Mouse (Mus musculus) kidney, postnatal 0 days (tissue): ENCODE results near the gene Foxa2. TPM values are rescaled to one million over a fixed set of nuclear protein-coding genes. Genes with fewer than 3 reads are reported as not detected.

Experiments used
- ATAC-seq: fragments of 200-750 bp; cut with Nextera tagmentation; replicated peaks from 2 replicates; pipeline ENCODE4 v1.8.0; 2017; ENCODE audit warnings: low read depth, moderate number of reproducible peaks, moderate TSS enrichment, moderate library complexity; ENCODE audit not compliant: low FRiP score
- DNase-seq: peaks from one replicate; pipeline ENCODE4 v3.0.0-alpha.2; 2016; ENCODE audit warnings: low spot score
- H3K27ac ChIP-seq: fragments of 300-500 bp; sonication (generic); 2 replicates; pipeline ENCODE4 v1.5.1; 2014; ENCODE audit warnings: mild to moderate bottlenecking
- H3K27me3 ChIP-seq: fragments of 300-500 bp; sonication (generic); 2 replicates; pipeline ENCODE4 v1.6.1; 2014; ENCODE audit warnings: low read length, mixed read lengths; ENCODE audit not compliant: insufficient read depth
- H3K36me3 ChIP-seq: fragments of 300-500 bp; sonication (generic); 2 replicates; pipeline ENCODE4 v1.6.1; 2014; ENCODE audit warnings: low read length, mixed read lengths; ENCODE audit not compliant: insufficient read depth
- H3K4me1 ChIP-seq: fragments of 300-500 bp; sonication (generic); replicated peaks from 2 replicates; pipeline ENCODE4 v1.6.1; 2014; ENCODE audit warnings: antibody characterized with exemption, low read length, mixed read lengths; ENCODE audit not compliant: insufficient read depth
- H3K4me2 ChIP-seq: fragments of 300-500 bp; sonication (generic); 2 replicates; pipeline ENCODE4 v1.6.1; 2014; ENCODE audit warnings: mild to moderate bottlenecking, low read length, moderate library complexity, mixed read lengths
- H3K4me3 ChIP-seq: fragments of 300-500 bp; sonication (generic); replicated peaks from 2 replicates; pipeline ENCODE4 v1.5.1; 2014; ENCODE audit warnings: low read depth, low read length
- H3K9ac ChIP-seq: fragments of 300-500 bp; sonication (generic); 2 replicates; pipeline ENCODE4 v1.6.1; 2014; ENCODE audit warnings: low read depth, low read length
- H3K9me3 ChIP-seq: fragments of 300-500 bp; sonication (generic); replicated peaks from 2 replicates; pipeline ENCODE4 v1.6.1; 2016; ENCODE audit warnings: low read length, inconsistent platforms, mixed read lengths
- CTCF ChIP-seq: IDR thresholded peaks from 2 replicates; pipeline ENCODE4 v1.5.1; 2016; ENCODE audit warnings: antibody characterized with exemption, low read depth, mild to moderate bottlenecking, moderate library complexity
- WGBS: fragments of 180-500 bp; shearing (Covaris S2); extraction: QIAGEN DNeasy Blood & Tissue Kit; methylation state at CpG from one replicate; pipeline ENCODE4 v1.1.7; 2014; 5-methylcytosine and 5-hydroxymethylcytosine counted together
- polyA plus RNA-seq: library from polyadenylated mRNA; unstranded; fragments of >200 nt; fragmentation: Nextera tagmentation; extraction: Ambion mirVana; gene quantifications from 2 replicates; pipeline ENCODE4 v1.2.1, GENCODE M21; 2015

Gene Foxa2
- polyA plus RNA-seq, 1 experiment from 2014 or later: not detected

DNA sequence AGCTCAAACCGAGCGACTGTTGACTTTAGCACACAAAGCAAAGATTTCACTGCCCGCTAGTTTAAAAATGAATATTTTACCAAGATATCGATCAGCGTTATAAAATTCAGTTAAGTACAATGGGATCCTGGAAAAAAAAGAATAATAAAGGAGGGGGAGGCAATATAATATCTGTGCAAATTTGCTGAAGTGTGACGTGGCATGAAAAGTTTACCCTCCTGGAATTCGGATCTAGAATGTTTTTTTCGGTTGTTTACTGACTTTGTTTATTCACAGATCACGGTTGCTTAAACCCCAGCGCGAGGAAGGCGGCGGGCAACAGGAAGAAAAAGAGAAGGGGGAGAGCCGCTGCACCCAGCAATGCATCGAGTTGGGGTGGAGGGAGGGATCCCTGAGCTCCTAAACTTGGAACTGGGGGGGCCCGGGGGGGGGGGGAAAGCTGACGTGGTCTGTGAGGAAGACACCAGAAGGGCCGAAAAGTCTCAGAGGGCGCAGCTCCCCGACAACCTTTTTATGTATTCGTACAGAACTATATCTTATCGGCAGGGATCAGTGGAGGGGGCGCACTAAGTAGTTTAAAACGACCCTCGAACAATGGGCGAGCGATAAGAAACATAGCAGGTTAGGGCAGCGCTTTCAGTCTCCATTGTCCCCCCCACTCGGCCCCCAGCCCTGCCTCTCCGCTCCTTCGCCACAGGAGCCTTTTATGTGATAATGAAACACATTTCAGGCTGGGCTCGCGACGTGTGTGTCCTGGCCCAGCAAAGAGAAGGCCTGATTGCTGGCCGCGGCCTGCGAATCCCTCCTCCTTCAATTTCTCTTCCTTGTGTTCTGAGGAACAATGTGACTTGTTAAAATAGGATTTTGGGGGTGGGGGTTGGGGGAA lies 6.3 kb downstream of the Foxa2 start:
- DNase-seq: no peak
- no peak overlapping the region for H3K27ac ChIP-seq

DNA sequence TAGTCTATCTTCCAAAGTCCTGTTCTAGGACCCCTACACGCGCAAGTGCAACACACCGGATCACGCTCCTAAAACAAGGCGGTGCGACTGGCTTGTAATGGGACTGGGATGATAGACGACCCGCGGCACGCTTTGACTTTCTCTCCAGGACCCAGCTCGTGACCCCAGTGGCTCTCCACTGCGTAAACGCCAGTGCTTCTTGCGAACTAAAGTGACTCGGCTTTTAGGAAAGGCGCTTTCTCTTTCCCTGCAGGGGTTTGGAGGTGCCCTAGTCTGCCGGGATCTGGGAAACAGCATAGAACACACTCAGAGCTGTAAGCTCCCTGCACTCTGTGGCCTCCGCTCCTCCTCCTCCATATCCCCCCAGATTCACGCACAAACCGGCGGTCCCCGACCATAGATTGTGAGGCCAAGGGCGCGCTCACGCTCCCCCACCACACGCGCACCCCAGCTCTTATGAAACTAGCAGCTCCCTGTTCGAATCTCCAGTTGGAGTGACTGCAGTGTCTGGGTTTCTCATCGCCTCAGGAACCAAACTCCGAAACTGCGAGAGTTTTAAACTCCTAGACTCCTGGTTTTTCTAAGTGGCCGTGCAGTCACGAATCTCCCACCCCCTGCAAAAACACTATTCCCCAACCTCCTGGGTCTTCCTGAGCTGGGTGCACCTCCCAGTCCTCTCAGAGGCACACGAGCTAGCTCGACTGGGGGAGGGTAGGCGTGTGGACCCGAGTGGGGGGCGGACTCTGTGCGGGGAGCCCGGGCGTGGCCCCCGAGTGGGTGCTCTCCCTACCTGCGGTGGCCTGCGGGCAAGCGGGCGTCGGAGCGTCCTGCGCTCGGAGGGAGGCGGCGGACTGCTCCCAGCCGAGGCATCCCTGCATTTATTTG lies 7.2 kb downstream of the Foxa2 start:
- no peak for TF ChIP-seq CTCF

More for the DNA sequence above, 6.3 kb downstream of the Foxa2 start:
- no peak for ATAC-seq
- Histone ChIP-seq H3K27me3 (peaks cover 95% of the 10 kb centered on the region), H3K4me1 (peaks cover 3% of the 10 kb centered on the region; the same call in 1 of the 2 replicates), H3K4me2 (no peak overlapping the region), H3K9me3 (no peaks in the 10 kb centered on the region), H3K4me3 (no peak overlapping the region), H3K9ac (no peak overlapping the region), H3K36me3 (no peaks in the 10 kb centered on the region)
- 2% methylated on average over 37 of the region's 37 CpGs for WGBS
- TF ChIP-seq CTCF: no peak

DNA sequence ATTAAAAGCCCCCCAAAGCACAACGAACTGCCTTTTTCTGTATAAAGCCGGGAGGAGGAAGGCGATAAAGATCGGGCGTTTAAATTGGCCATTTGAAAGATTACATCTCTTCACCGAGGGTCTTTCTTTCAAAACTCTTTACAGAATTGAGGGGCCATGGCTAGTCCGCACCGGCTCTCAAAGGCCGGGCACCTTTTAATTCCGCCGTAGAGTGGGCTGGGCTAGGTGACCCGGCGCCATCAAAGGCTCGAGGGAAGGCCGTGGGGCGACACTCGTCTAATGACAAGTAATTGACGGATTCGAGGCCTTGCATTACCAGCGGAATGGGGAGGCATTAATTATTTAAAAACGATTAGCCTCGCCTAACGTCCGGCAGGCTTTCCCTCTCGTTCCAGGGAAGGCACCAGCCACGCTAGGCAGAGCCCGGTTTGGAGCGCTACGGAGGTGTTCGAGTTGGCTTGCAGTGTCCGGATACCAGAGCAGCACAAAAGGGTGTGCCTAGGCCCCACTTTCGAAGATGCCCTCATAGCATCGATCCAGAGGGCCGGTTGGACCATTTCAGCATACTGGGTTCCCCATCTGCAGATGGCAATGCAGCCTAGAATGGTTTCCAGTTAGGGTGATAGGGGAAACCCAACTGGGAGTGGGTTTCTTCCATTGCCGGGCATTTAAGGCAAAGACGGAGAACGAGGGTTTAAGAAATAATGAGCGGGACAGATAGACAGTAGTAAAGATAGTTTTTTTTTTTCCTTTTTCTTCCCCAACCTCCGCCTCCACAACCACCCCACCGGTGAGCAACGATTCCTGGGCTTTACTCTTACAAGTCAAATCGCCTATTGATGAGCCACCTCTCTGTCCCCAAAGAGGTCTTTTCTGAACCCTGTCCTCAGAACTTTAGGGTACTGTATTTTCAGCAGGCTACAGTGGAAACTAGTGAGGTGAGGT lies 8.1 kb downstream of the Foxa2 start:
- 2% methylated on average over 42 of the region's 42 CpGs for WGBS
- no peak for TF ChIP-seq CTCF
- H3K9ac ChIP-seq: no peak overlapping the region
- no peaks in the 10 kb centered on the region for H3K9me3 ChIP-seq
- peaks cover 94% of the 10 kb centered on the region for H3K27me3 ChIP-seq
- H3K4me3 ChIP-seq: no peak overlapping the region
- no peak for DNase-seq
- H3K4me1 ChIP-seq: no peaks in the 10 kb centered on the region
- no peaks in the 10 kb centered on the region for H3K36me3 ChIP-seq
- H3K4me2 ChIP-seq: no peak overlapping the region
- no peak for ATAC-seq
- no peak overlapping the region for H3K27ac ChIP-seq

More for the DNA sequence above, 7.2 kb downstream of the Foxa2 start:
- H3K27me3 ChIP-seq: peaks cover 93% of the 10 kb centered on the region
- no peaks in the 10 kb centered on the region for H3K4me1 ChIP-seq
- no peak overlapping the region for H3K27ac ChIP-seq
- DNase-seq: no peak
- no peak overlapping the region for H3K4me2 ChIP-seq
- H3K36me3 ChIP-seq: no peaks in the 10 kb centered on the region
- ATAC-seq: no peak
- H3K9ac ChIP-seq: no peak overlapping the region
- WGBS: 2% methylated on average over 53 of the region's 53 CpGs
- H3K9me3 ChIP-seq: no peaks in the 10 kb centered on the region
- no peak overlapping the region for H3K4me3 ChIP-seq

DNA sequence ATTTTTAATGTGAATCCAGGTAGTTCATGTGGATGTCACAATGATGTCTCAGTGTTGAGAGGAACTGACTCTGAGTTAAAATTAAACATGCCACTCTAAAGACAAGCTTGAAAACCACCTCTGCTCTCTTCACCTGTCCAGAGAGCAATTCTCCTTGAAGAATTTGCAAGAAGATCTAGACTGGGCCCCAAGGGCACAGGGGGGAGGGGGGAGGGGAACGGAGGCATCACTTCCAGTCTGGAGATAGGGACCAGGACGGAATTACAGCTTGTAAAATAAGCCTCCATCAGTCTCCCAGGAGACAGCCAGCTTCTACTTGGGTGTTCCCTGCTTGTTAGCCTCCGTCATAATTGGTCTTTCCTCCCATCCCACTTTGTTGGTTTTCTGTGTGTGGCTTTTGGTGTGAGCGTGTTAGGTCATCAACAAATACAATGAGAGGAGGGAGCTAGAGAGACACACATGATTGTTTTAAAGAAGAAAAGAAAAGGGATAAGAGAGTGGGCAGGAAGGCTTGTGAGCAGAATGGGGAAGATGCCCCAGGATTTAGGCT lies 10.1 kb downstream of the Foxa2 start:
- Histone ChIP-seq H3K9me3 (no peaks in the 10 kb centered on the region), H3K4me3 (no peak overlapping the region), H3K4me2 (no peak overlapping the region), H3K4me1 (no peaks in the 10 kb centered on the region), H3K27me3 (peaks cover 88% of the 10 kb centered on the region), H3K27ac (no peak overlapping the region), H3K9ac (no peak overlapping the region), H3K36me3 (no peaks in the 10 kb centered on the region)
- 3% methylated on average over 4 of the region's 4 CpGs for WGBS
- no peak for DNase-seq
- no peak for ATAC-seq
- no peak for TF ChIP-seq CTCF

DNA sequence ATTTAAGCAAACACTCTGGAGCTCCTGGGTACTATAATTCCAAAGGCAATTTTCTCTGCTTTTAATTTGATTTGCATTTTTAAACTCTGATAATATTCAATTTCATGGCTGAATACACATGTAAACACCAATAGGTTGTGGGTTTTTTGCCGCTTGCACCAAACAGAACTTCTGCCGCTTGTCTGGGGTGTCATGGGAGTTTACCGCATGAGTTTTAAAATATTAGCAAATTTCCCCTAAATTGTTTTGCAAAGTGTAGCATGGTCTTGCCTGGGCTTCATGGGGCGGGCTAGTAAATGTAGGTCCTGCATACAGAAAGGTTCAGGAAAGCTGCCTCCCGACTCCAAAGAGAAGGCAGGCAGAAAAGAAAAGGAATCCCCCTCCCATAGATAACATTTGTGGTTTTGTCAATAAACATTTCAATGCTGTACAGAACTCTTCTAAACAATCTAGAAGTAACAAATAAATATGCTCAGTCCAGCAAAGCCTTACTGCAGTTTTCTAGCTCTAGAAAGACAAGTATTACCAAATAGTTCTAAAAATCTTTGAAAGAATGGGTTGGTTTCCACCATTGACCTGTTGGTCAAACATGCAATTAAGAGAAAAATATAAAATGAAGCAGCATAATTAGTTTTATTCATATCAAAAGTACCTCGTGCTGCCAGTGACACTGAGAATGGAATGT lies 15.6 kb downstream of the Foxa2 start:
- Histone ChIP-seq H3K36me3 (no peaks in the 10 kb centered on the region), H3K4me3 (no peak overlapping the region), H3K4me2 (no peak overlapping the region), H3K27me3 (peaks cover 87% of the 10 kb centered on the region), H3K4me1 (no peaks in the 10 kb centered on the region), H3K9ac (no peak overlapping the region), H3K9me3 (no peaks in the 10 kb centered on the region), H3K27ac (no peak overlapping the region)
- DNase-seq (no peak), ATAC-seq (no peak)
- 4% methylated on average over 6 of the region's 6 CpGs for WGBS
- TF ChIP-seq CTCF: no peak
